Mouse (Mus musculus): ENCODE measurements around the gene Snrpa. TPM values are rescaled to one million over a fixed set of nuclear protein-coding genes. Genes with fewer than 3 reads are reported as not detected.

Snrpa gene
- polyA plus RNA-seq, 1 experiment: 320 TPM

DNA sequence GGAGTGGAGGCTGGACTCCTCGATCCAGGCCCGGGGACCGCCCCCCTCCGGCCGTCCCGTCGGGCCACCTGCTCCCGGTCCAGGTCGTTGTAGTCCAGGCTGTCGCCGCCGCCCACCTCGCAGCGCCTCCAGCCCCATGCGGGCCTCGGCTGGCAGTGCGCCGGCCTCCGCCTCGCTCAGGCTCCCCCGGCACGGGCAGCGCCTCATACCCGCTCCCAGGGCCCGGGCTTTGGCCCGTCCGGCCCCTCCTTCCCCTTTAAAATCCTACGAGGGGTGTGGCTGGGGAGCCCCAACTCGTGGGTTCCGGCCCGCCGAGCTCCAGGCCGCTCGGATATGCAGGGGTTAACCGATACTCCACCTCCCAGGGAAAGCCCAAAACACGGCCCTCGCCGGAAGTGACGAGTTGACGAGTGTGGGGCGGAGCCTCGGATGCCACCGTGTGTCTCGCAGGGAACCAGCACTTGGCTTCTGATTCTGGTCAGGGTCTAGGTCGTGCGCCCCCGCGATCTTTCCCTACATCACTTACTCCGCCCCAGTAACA, 32.3 kb upstream of the Snrpa start, which contains the start of gene Itpkc:
Itpkc (minus strand) TSS at position 381 of the 541 bp plus-strand sequence.
- peak; percentile 97 for DNase-seq (ENCODE audit: low read depth)
- TF ChIP-seq CTCF (IDR thresholded peaks at IDR 0.05; ENCODE audit: borderline replicate concordance, extremely low read depth, insufficient read depth, insufficient read length): no peak
- peak; percentile 37; the same call in 1 of the 2 replicates for TF ChIP-seq POLR2A (IDR thresholded peaks at IDR 0.05; ENCODE audit: borderline replicate concordance, extremely low read depth, insufficient read depth, insufficient read length, poor library complexity, severe bottlenecking)

- DNase-seq (ENCODE audit: low read depth): peak; percentile 19
- TF ChIP-seq CTCF (IDR thresholded peaks at IDR 0.05; ENCODE audit: borderline replicate concordance, extremely low read depth, insufficient read depth, insufficient read length) (no peak), POLR2A (IDR thresholded peaks at IDR 0.05; ENCODE audit: borderline replicate concordance, extremely low read depth, insufficient read depth, insufficient read length, poor library complexity, severe bottlenecking) (no peak)
Measured at GRCm38 (mm10) chr7:27227676-27228075, 31.6 kb upstream of the Snrpa start.

GRCm38 (mm10) chr7:27227276-27227675, 31.2 kb upstream of the Snrpa start:
- no peak for DNase-seq (ENCODE audit: low read depth)
- TF ChIP-seq POLR2A (IDR thresholded peaks at IDR 0.05; ENCODE audit: borderline replicate concordance, extremely low read depth, insufficient read depth, insufficient read length, poor library complexity, severe bottlenecking) (no peak), CTCF (IDR thresholded peaks at IDR 0.05; ENCODE audit: borderline replicate concordance, extremely low read depth, insufficient read depth, insufficient read length) (no peak)

- DNase-seq (ENCODE audit: low read depth): no peak
- TF ChIP-seq POLR2A (IDR thresholded peaks at IDR 0.05; ENCODE audit: borderline replicate concordance, extremely low read depth, insufficient read depth, insufficient read length, poor library complexity, severe bottlenecking) (no peak), CTCF (IDR thresholded peaks at IDR 0.05; ENCODE audit: borderline replicate concordance, extremely low read depth, insufficient read depth, insufficient read length) (no peak)
Measured at GRCm38 (mm10) chr7:27224877-27225575, 29.0 kb upstream of the Snrpa start.

DNA sequence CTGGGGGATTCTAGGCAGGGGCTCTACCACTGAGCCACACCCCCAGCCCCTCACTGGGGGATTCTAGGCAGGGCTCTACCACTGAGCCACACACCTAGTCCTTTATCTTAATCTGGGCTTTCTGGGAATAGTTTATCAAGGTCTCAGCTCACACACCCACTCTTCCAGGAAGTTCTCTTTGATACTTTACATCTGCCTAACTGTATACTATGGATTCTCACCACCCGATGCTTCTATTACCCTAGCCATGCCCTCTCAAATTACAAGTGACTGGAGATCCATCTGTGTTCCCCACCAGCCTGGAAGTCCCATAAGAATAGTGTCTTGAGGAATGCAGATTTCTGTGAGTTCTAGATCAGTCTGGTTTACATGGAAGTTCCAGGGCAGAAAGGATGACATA, 26.5 kb upstream of the Snrpa start:
- no peak for TF ChIP-seq POLR2A (IDR thresholded peaks at IDR 0.05; ENCODE audit: borderline replicate concordance, extremely low read depth, insufficient read depth, insufficient read length, poor library complexity, severe bottlenecking)
- TF ChIP-seq CTCF (IDR thresholded peaks at IDR 0.05; ENCODE audit: borderline replicate concordance, extremely low read depth, insufficient read depth, insufficient read length): no peak
- DNase-seq (ENCODE audit: low read depth): no peak

DNA sequence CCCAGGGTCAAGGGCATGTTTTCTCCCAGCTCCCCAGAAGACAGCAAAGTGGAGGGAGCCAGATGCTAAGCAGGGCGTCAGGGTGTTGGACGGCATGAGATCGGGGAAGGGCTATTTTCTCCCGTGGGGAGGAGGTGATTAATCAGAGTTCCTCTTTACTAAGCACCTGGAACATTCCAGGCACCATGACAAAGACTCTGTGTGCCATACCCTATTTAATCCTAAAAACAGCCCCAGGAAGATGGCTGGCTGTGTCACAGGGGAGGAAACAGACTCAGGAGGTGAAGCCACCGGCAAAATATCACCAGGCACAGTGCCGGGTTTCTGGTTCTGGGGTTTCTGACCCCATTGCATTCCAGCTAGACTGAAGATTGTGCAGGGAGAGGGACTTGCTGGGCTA, 25.9 kb upstream of the Snrpa start:
- no peak for TF ChIP-seq POLR2A (IDR thresholded peaks at IDR 0.05; ENCODE audit: borderline replicate concordance, extremely low read depth, insufficient read depth, insufficient read length, poor library complexity, severe bottlenecking)
- TF ChIP-seq CTCF (IDR thresholded peaks at IDR 0.05; ENCODE audit: borderline replicate concordance, extremely low read depth, insufficient read depth, insufficient read length): no peak
- no peak for DNase-seq (ENCODE audit: low read depth)

DNA sequence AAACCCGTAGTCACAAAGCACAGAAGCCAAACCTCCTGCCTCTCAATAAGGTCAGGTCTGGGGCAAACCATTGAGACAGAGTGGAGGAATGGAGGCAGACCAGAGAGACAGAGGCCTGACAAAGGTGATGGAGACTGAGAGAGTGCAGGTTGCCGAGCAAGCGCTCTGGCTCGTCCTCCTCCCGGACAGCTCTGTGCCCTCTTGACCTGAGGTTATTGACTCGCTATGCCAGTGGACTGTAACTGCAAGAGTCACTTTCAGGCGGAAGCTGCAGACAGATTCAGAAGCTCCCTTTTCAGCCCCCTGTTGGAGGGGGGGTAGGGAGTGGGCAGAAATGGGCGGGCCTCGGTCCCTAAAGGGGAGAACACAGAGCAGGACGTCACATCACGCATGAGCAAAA, 23.9 kb upstream of the Snrpa start:
- TF ChIP-seq POLR2A (IDR thresholded peaks at IDR 0.05; ENCODE audit: borderline replicate concordance, extremely low read depth, insufficient read depth, insufficient read length, poor library complexity, severe bottlenecking): no peak
- TF ChIP-seq CTCF (IDR thresholded peaks at IDR 0.05; ENCODE audit: borderline replicate concordance, extremely low read depth, insufficient read depth, insufficient read length): no peak
- no peak for DNase-seq (ENCODE audit: low read depth)

GRCm38 (mm10) chr7:27218586-27218985, 22.5 kb upstream of the Snrpa start:
- TF ChIP-seq CTCF (IDR thresholded peaks at IDR 0.05; ENCODE audit: borderline replicate concordance, extremely low read depth, insufficient read depth, insufficient read length) (no peak), POLR2A (IDR thresholded peaks at IDR 0.05; ENCODE audit: borderline replicate concordance, extremely low read depth, insufficient read depth, insufficient read length, poor library complexity, severe bottlenecking) (no peak)

GRCm38 (mm10) chr7:27212626-27213025, 16.6 kb upstream of the Snrpa start:
- no peak for DNase-seq (ENCODE audit: low read depth)
- TF ChIP-seq CTCF (IDR thresholded peaks at IDR 0.05; ENCODE audit: borderline replicate concordance, extremely low read depth, insufficient read depth, insufficient read length): no peak
- no peak for TF ChIP-seq POLR2A (IDR thresholded peaks at IDR 0.05; ENCODE audit: borderline replicate concordance, extremely low read depth, insufficient read depth, insufficient read length, poor library complexity, severe bottlenecking)

More at GRCm38 (mm10) chr7:27218586-27218985, 22.5 kb upstream of the Snrpa start:
- no peak for DNase-seq (ENCODE audit: low read depth)

GRCm38 (mm10) chr7:27203730-27204449, 7.8 kb upstream of the Snrpa start:
- no peak for DNase-seq (ENCODE audit: low read depth)
- TF ChIP-seq CTCF (IDR thresholded peaks at IDR 0.05; ENCODE audit: borderline replicate concordance, extremely low read depth, insufficient read depth, insufficient read length) (no peak), POLR2A (IDR thresholded peaks at IDR 0.05; ENCODE audit: borderline replicate concordance, extremely low read depth, insufficient read depth, insufficient read length, poor library complexity, severe bottlenecking) (no peak)

DNA sequence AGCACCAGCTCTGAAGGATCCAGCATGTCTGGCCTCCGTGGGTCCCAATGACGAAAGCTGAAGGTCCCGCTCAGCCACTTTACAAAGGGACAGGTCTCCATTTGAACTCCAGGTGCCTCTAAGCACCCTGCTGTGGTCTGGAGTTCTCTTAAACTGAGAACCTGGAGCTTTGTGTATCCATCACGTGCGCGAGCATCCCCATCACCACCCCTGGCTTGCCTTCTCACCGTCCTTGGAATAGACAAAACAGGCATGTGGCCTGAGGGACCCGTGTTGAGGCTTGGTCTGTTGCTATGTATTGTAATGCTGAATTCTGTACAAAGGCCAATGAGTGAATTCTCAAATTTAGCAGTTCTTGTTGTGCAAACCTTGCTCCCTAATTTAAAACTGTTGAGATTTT, 2.7 kb upstream of the Snrpa start:
- no peak for TF ChIP-seq POLR2A (IDR thresholded peaks at IDR 0.05; ENCODE audit: borderline replicate concordance, extremely low read depth, insufficient read depth, insufficient read length, poor library complexity, severe bottlenecking)

More for the DNA sequence above, 2.7 kb upstream of the Snrpa start:
- no peak for DNase-seq (ENCODE audit: low read depth)
